Mouse (Mus musculus) ES-E14 (cell line): ENCODE measurements around the gene Pxk.

ENCODE experiments used
- CHD2 ChIP-seq: IDR thresholded peaks from 2 replicates; pipeline ENCODE4 v1.6.1; 2014; ENCODE audit warnings: mild to moderate bottlenecking, low read depth, low read length, inconsistent platforms
- HCFC1 ChIP-seq: IDR thresholded peaks from 2 replicates; pipeline ENCODE4 v1.6.1; 2012; ENCODE audit warnings: low read length, inconsistent platforms, borderline replicate concordance; ENCODE audit not compliant: insufficient read depth
- ZC3H11A ChIP-seq: IDR thresholded peaks from 2 replicates; pipeline ENCODE4 v1.6.1; 2012; ENCODE audit warnings: low read depth, mild to moderate bottlenecking, inconsistent platforms, low read length, borderline replicate concordance
- ZNF384 ChIP-seq: IDR thresholded peaks from 2 replicates; pipeline ENCODE4 v1.6.1; 2012; ENCODE audit warnings: low read depth, low read length, inconsistent platforms

GRCm38 (mm10) chr14:8063835-8064785, 33.9 kb upstream of the Pxk start:
- no peak for TF ChIP-seq CHD2
- TF ChIP-seq ZNF384, result no peak
- TF ChIP-seq ZC3H11A, result no peak
- no peak for TF ChIP-seq HCFC1
